Mouse (Mus musculus): ENCODE data around the gene Scrn1.

Scrn1 gene

DNA sequence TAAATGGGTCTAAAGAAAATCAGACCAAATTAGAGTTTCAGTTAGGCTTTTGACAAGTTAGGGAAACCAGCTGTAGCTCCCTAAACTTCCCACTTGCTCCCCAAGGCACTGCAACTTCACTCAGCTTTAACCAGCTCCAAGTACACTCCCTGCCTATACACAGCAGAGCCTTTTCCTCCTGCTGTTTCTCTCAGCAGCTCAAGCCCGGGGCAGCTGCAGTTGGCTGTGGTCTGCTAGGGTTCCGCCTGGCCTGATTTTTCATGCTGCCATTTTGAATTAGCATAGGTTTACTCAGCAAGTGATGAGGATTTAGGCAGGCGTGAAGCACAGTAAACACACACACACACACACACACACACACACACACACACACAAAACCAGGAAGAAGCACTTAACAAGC lies 1.3 kb downstream of the Scrn1 start:
- no peak for DNase-seq

DNA sequence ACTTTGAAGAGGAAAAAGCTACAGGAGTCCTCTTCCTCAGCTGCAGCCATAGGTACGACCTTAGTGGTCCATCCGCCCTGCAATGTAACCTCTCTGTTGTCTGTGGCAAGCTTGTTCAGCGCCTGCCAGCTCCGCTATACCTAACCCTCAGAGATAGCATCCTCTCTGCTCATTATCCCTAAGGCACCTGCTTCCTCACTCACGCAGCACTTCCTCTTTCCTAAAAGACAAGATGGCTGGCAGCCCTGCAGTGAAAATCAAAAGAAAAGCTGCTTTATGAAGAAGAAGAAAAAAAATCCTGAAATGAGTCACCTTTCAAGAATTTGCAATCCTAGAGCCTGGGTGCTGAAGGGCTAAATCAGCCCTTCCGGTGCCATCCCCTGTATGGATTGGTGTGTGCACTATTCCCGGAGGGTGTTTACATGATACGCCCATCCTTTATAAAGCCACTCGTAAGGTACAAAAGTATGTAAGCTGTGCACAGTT lies 1.7 kb downstream of the Scrn1 start:
- no peak for DNase-seq

DNA sequence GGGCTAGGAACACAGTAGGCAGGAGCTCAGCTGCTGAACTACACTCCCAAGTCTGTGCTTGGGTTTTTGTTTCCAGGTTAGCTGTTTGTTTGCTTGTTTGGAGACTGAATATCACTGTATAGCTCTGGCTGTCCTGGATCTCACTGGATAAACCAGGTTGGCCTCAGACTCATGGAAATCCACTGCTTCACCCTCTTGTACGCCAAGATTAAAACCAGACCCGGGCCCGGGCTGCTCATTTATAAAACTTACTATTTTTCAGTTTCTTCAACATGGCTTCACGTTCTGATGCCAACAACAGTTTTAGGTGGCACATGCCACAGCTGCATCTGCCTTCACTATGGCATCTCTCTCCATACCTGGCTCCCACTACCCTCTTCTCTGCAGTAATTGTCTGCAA lies 2.7 kb downstream of the Scrn1 start:
- no peak for DNase-seq

DNA sequence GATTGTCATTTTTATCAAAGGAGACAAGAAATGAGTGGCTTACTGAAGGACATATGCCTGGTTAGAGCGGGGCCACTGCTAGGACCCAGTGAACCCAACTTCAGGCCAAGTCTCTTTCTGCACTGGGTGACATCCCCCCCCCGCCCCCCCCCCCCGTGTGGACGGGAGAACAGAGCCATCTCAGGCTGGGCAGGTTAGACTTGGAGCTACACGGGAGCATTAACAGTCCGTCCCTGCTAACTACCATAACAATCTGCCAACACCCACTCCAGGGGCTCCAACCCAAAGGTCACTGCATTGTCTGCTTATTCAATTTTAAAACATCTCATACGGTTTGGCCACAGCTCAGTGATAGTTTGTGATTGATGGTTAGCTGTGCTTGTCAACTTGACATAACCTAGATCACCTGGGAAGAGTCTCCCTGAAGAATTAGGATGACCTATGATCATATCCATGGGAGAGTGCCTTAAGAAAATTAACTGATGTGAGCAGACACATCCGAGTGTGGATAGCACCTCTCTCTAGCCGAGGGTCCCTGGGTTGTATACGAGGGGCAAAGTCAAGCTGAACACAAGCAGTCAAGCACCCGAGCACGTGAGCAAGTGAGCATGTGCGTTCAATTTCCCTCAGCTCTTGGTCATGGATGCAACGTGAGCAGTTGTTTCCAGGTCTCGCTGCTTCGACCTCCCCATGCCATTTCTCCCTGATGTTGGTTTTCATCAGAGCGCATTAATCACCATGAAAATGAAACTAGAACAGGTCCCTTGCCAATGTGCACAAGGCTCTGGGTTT lies 4.1 kb downstream of the Scrn1 start:
- no peak for DNase-seq

DNA sequence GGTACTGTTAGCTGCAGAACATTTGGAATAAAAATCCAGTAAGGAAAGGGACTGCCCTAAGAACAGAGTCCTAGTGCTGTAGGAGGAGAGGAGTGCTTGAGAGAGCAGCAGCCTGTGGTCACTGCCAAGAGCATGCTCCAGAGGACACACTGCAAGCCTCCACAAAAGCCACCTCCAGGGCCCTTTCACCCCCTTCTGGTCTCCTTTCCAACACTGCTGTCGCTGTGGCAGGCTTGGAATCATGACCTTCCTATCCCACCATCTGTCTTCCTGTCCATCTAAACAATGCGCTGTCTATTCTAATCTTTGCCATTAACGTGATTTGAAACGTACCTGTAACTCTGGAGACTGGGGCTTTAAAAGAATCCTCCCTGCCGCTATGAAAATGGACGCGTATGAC lies 7.8 kb downstream of the Scrn1 start:
- no peak for DNase-seq

DNA sequence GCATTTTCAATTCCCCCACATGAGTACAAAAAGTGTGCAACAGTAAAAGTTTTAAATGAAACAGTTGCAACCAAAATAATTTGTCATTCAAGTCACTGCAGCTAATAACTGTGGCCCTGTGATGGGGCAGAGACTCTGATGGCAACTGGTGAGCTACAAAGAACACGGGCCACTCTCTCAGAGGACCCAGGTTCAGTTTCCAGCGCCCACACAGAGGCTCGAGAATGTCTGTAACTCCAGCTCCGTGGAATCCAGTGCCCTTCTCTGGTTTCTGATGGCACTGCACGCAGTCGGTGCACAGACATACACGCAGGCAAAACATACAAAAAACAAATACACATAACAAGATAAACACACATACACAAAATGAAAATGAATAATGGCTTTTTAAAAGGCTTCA lies 8.6 kb downstream of the Scrn1 start:
- DNase-seq: no peak

DNA sequence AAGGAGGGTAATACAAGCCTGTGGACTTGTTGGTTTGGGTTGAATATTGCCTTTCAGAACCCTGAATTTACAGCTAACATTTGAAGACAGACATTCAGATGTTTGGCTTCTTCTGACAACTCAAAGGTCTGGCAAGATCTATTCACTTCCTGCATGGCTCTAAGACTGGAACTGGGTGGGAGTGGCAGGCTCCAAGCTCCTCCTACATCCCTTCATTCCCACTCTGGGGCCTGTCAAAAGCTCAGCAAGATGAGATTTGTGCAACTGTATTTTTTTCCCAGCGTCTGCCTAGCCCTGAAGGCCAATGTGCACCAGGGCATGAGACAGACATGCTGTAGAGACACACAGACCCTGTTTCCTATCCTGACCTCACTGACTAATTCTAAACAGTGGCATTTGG lies 10.5 kb downstream of the Scrn1 start:
- peak; percentile 71 for DNase-seq

DNA sequence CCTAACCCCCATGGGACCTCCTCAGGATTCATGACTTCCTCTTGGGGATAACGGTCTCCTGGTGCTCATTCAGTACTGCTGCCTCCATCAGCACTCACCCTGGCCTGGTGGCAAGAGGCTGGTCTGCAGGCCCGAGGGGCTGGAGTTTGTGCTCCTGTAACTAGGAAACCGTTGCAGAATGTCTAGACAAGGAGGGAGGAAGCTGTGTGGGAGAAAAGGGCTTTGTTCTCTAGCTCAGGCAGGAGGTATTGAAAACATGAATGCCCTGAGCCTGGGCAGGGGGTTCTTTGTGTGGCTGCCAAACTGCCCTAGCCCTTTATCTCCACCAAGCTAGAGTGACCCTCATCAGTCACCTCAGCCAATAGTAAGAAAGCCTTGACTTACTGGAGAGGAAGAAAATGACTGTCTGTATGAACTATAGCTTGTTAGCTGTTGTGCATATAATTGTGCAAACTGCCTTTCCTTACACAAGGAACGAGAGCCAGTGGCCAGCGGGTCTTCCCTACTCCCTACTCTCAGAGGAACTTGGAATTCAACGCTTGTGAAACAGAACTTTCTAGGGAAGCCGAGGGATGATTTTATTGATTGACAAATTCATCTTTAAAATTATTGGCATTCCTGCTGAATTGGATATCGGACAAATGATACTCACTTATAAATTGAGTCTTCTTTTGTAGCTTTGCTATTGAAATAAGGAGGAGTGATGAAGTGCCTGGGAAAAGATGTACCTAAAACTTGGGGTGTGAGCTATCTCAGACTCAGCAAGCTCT lies 11.8 kb downstream of the Scrn1 start:
- no peak for DNase-seq

DNA sequence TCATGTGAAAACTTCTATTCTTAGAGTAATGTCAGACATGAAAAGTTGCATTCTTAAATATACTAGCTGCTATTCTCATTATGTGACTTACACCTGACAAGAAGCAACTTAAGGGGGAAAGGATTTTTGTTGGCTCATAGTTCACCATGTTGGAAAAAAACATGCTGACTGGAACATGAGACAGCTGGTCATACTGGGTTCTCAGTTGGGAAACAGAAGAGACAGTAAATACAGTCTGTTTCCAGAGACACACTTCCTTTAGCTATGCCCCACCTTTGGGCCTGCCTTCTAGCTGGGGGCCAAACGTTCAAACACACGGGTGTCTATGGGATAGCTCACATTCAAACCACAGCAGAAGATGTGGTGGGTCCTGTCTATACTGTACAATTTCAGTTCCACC lies 12.7 kb downstream of the Scrn1 start:
- DNase-seq: peak; percentile 39

DNA sequence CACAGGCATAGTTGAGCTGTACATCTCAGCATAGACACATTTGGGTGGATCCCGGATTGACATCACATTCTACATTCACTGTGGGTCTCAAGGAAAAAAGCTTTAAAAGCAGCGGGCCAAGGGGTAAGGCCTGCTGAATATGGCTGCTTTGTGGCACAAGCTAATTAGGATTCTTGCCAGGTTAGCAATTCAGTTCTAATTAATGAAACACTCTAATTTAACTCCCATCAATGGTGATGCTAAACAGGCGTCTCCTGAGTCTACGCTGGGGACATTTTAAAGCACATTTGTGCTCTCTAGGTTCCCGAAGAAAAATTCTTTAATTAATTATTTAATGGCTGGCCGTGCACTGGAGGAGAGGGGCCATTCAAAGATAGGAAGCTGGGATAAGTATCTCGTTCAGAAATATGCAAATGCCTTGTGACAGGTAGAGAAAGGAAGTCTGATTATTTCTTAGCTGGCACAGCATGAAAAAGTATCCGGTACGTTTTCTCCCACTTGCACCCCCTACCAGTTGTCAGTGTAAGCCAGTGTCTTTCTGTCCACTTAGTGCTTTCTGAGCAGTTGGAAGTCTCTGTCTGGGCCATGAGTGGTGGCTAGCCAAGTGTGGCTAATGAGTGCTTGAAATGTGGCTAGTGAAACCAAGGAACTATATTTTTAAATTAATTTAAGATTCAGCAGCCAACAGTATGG lies 13.4 kb downstream of the Scrn1 start:
- no peak for DNase-seq

DNA sequence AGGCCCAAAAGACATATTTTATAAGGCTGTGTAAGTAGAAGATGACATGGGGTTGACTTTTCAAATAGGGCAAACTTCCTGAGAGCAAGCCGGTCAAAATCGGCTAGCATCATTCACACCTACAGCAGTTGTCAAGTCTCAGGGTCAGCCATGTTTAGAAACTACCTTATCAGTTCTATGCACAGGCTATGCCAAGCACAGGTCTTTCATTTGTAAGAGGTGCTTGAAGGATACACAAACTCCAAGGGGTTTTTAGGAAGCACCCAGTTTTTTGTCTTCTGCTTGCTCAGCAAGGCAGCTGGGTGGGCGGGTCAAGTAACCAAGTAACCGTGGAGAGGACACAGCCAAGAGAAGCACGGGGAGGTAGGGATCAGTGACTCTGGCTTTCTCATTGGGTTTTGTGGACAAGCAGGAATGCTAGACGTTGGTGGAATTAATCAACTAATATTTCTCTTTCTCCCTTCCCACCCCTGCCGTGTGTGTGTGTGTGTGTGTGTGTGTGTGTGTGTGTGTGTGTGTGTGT lies 15.4 kb downstream of the Scrn1 start:
- no peak for DNase-seq

DNA sequence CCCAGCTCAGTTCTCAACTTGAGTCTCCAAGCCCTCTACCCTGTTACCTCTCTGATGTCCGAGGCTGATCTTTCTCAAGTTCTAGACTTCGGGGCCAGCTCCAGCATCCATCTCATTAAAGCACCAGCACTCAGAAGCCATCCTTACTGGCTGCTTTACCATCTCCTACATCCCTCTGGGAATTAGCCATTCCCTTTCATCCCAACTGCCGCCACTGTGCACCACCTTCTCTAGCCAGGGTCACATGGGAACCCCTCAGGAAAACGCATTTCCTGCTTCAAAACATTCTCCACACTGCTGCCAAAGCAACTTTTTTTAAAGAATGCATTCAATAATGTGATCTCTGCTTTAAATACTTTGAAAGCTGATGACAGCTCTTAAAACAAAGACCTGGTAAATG lies 17.0 kb downstream of the Scrn1 start:
- no peak for DNase-seq

DNA sequence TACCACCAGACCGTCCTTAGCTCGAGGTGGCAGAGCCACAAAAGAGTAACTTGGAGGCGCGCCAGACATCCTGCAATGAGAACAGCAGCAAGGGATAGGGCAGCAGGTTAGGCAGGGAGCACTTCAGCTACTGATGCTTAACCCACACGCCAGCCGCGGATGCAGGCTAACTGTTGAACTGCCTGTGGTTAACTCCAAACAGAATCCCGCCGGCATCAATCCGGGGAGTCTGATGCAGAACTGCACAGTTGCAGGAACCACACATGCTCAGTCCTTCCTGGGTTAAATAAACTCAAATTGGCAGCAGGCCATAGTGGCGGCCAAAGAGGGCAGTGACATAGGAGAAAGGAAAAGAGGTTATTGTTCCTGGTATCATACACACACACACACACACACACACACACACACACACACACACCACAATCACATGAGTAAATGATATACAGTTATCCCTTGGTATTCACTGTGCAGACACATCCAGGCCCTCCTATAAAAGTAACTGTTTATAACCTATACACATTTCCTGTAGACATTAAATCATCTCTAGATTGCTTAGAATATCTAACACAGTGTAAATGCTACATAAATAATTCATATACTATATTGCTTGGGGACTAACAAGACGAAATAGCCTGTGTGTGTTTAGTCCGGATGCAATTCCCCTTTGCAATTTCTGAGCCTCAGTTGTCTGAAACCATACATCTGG lies 17.8 kb downstream of the Scrn1 start:
- peak; percentile 66 for DNase-seq

DNA sequence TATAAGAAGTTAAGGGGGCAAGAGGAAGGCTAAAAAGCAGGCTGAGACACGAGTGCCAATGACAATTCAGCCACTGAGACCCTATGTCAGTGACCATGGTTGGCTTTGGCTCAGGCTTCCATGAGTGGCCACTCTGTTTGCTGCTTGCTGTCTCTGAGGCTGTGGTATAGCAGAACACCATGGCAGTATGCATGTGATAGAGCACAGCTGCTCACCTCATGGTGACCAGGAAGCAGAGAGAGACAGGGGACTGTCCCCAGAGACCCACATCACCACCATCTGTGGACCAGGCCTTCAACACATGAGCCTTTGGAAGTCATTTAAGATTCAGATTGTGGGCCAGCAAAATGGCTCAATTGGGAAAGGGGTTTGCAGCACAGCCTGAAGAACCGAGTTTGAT lies 22.6 kb downstream of the Scrn1 start:
- DNase-seq: no peak

DNA sequence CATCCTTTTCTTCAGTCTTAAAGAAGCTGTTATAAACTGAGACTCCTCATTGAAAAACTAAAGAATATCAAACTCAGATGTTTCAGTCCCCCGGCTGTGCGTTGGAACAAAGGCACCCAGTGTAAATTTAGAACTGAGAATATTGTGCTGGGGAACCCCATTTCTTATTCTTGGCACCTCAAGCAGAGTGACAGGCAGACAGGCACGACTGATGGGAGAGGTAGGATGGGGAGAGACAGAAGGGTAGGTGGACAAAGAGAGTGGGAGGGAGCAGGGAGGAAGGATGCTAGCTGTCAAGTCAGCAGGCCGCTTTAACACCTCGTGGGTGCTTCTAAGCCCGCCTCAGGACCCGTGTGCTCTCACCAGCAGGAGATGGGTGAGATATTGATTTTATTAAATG lies 23.5 kb downstream of the Scrn1 start:
- no peak for DNase-seq

DNA sequence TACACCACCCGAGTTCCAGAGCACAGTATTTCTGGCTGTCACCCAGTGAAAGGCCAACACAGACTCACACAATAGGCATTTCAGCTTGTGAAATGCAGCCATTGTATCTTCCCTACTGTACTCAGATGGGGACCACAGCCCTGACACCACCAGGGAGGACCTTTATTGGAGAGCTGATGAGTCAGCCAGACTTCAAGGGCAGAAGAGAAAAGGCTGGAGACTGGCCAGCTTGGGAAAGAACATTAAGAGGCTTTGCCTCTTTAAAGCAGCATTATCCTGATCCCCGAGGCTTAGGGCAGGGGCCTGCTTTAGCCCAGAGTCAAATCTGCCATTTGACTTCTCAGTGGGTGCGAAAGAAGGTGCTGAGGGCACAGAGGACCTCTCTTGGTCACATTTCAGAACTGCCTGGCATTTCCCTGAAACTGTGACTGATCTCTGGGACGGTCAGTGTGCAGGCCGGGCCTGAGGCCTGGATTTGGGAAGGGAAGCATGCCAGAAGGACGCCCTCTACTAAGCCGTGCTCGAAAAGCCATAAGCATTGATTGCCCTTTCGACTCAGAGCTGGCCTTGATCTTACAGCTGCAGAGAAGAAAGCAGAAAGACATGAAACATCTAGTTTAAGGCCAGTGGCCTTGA lies 25.9 kb downstream of the Scrn1 start:
- no peak for DNase-seq

DNA sequence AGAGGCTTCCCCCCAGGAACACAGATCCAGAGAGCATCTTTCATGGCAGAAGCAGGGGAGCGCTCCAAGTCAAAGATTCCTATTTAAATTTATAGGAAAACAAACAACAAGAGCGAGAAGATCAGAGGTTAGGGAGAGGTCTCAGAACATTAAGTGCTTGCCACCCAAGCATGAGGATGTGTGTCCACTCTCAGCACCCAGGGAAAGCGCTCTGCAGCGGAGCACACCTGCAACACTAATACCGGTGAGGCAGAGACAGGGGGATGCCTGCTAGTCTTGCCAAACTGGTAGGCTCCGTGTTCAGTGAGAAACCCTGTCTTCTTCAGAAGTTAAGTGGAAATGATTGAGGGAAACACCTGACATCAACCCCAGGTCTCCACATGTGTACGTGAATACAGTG lies 26.9 kb downstream of the Scrn1 start:
- DNase-seq: no peak

DNA sequence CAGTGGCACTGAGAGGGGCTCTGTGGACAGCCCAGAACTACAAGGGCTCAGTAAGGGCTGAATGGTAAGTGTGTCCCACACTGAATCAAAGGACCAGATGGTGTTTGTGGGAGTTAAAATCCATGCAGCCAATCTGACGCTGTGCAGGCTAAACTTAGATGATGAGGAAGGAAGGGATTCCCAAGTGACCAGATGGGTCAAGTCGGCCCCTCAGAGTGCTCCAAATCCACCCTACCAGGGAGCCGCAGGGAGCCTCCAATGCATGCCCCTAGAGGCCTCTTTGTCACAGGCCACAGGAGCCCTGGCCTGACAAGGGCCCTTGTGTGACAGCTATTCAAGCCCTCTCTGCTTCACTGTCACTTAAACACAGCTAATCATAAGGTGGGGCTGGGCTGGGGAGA lies 27.5 kb downstream of the Scrn1 start:
- DNase-seq: no peak

DNA sequence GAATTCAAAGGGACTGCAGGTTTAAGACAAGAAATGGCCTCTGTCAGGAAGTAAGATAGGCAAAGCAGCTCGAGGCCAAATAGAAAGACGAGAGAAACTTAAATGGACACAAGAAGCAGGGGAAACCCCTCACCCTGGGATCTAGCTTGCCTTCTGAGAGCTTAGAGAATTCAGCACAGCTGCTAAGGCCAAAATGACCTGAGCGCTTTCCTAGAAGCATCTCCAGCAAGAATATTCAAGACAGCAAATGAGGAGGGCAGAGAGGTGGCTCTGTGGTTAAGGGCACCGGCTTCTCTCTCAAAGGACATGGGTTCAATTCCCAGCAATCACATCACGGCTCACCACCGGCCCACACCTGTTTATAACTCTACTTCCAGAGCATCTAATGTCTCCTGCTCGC lies 29.2 kb downstream of the Scrn1 start:
- DNase-seq: no peak

DNA sequence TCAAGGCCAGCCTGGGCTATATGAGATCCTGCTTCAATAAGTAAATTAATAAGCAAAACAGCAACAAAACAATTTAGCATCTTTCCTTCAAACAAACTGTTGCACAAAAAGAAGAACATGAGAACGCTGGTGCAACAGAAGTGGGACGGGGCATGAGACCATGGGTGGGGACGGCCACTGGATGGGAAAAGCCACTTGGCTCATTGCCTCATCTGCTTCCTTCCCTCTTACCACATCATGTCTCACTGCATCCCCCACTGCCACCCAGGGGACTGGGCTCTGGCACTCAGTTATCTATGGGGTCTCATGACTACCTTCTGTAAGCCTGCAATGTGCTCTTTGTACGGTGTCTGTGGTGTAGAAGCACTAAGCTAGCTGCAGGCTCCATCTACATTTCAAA lies 30.8 kb downstream of the Scrn1 start:
- DNase-seq: no peak

DNA sequence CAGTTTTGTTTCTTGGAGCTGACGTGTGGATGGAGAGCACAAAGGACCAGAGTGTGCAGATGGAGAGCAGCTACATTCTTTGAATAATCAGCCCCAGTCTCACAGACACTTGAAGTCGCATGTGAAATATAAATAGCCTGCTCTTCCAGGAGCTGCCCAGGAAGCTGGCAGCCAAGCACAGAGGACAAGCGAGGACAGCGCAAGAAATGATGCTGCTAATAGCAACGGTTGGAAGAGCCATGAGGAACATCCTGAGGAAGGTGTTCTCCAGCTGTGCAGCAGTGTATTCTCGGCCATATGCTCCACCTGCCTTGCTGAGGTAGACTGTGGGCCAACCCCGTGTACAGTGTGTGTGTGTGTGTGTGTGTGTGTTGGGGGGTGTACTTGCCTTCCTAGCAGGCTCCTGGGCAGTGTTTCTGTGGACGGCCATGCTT lies 35.2 kb downstream of the Scrn1 start:
- peak; percentile 22 for DNase-seq

DNA sequence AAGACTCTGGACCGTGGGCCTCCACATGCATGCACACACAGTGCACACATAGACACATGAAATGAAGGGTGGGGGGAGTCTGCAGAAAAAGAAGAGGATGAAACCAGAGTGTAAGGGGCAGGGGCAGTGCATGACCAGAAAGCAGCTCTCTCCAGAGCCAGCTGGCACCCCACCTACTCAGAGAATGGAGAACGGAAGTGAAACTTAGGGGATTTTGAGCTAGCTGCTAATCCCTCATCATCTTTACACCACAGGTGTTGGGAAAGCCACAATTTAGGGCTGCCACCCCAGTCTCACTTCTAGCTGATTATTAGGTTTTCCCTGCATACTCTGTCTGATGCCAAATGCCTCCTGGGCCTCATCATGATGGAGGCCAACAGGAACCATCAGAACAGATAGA lies 36.1 kb downstream of the Scrn1 start:
- DNase-seq: no peak
